Mouse (Mus musculus) MEL (cell line): ENCODE results near the gene Cwc22. TPM values are rescaled to one million over a fixed set of nuclear protein-coding genes. Genes with fewer than 3 reads are reported as not detected.

ENCODE experiments used
- DNase-seq: peaks from one replicate; pipeline ENCODE4 v3.0.0; 2011; ENCODE audit warnings: low read depth, low spot score
- H3K27ac ChIP-seq: 2 replicates; pipeline ENCODE4 v1.5.1; 2012; ENCODE audit warnings: low read depth, mild to moderate bottlenecking, control low read depth, low read length, moderate library complexity; ENCODE audit not compliant: control insufficient read depth
- H3K27me3 ChIP-seq, 2 experiments: fragments of 150-350 bp in 1 of 2; sonication (generic) in 1 of 2; 2 replicates each; pipeline ENCODE4 v1.6.1; 2012; ENCODE audit warnings: low read length in 2 of 2, mild to moderate bottlenecking in 2 of 2, improper control_type of control experiment in 1 of 2, moderate library complexity in 1 of 2; ENCODE audit not compliant: insufficient read depth in 2 of 2, control insufficient read depth in 1 of 2
- H3K36me3 ChIP-seq, 2 experiments: 2 replicates each; pipeline ENCODE4 v1.6.1; 2012 to 2014; ENCODE audit warnings: low read length in 2 of 2, improper control_type of control experiment in 1 of 2, inconsistent platforms in 1 of 2, mild to moderate bottlenecking in 1 of 2; ENCODE audit not compliant: insufficient read depth in 2 of 2, control insufficient read depth in 1 of 2
- H3K4me1 ChIP-seq, 2 experiments: fragments of 150-350 bp in 1 of 2; sonication (generic) in 1 of 2; 2 replicates each; pipeline ENCODE4 v1.6.1; 2012; ENCODE audit warnings: low read length in 2 of 2, improper control_type of control experiment in 1 of 2, mild to moderate bottlenecking in 1 of 2; ENCODE audit not compliant: insufficient read depth in 2 of 2, control insufficient read depth in 1 of 2
- H3K4me3 ChIP-seq, 2 experiments: fragments of 150-350 bp in 1 of 2; sonication (generic) in 1 of 2; 2 replicates each; pipeline ENCODE4 v1.5.1; 2012; ENCODE audit warnings: low read depth in 2 of 2, low read length in 2 of 2, mild to moderate bottlenecking in 2 of 2, moderate library complexity in 2 of 2, control low read depth in 1 of 2, improper control_type of control experiment in 1 of 2; ENCODE audit not compliant: control insufficient read depth in 1 of 2, insufficient read depth in 1 of 2
- H3K79me2 ChIP-seq: 2 replicates; pipeline ENCODE4 v1.6.1; 2012; ENCODE audit warnings: mild to moderate bottlenecking, low read length, moderate library complexity; ENCODE audit not compliant: control insufficient read depth, poor library complexity, insufficient read depth
- H3K9ac ChIP-seq: 2 replicates; pipeline ENCODE4 v1.6.1; 2012; ENCODE audit warnings: low read depth, mild to moderate bottlenecking, control low read depth, low read length, moderate library complexity; ENCODE audit not compliant: control insufficient read depth, poor library complexity, severe bottlenecking
- H3K9me3 ChIP-seq: fragments of 150-350 bp; sonication (generic); replicated peaks from 2 replicates; pipeline ENCODE4 v1.6.1; 2012; ENCODE audit warnings: mild to moderate bottlenecking, low read length, improper control_type of control experiment, moderate library complexity; ENCODE audit not compliant: insufficient read depth
- BHLHE40 ChIP-seq: IDR thresholded peaks from 2 replicates; pipeline ENCODE4 v1.6.1; 2012; ENCODE audit warnings: low read depth, mild to moderate bottlenecking, inconsistent platforms, low read length, improper control_type of control experiment, borderline replicate concordance
- CHD1 ChIP-seq: IDR thresholded peaks from 2 replicates; pipeline ENCODE4 v1.6.1; 2012; ENCODE audit warnings: low read depth, mild to moderate bottlenecking, inconsistent platforms, low read length, improper control_type of control experiment
- CHD2 ChIP-seq: IDR thresholded peaks from 2 replicates; pipeline ENCODE4 v1.6.1; 2011; ENCODE audit warnings: low read length, improper control_type of control experiment
- CTCF ChIP-seq, 3 experiments: IDR thresholded peaks in 2 of 3; conservative IDR thresholded peaks in 1 of 3; 2 replicates each; pipeline ENCODE4 v1.5.1; 2011 to 2012; ENCODE audit warnings: low read length in 3 of 3, low read depth in 2 of 3, mild to moderate bottlenecking in 2 of 3, improper control_type of control experiment in 1 of 3, inconsistent platforms in 1 of 3, mixed read lengths in 1 of 3, moderate library complexity in 1 of 3; ENCODE audit not compliant: control insufficient read depth in 1 of 3, insufficient read depth in 1 of 3, poor library complexity in 1 of 3, severe bottlenecking in 1 of 3
- ELF1 ChIP-seq: IDR thresholded peaks from 2 replicates; pipeline ENCODE4 v1.6.1; 2014; ENCODE audit warnings: low read depth, mild to moderate bottlenecking, inconsistent platforms, low read length, improper control_type of control experiment, moderate library complexity
- EP300 ChIP-seq, 2 experiments: IDR thresholded peaks; 2 replicates each; pipeline ENCODE4 v1.6.1; 2011; ENCODE audit warnings: improper control_type of control experiment in 2 of 2, low read length in 2 of 2, low read depth in 1 of 2, mild to moderate bottlenecking in 1 of 2
- GATA1 ChIP-seq: IDR thresholded peaks from 2 replicates; pipeline ENCODE4 v1.6.1; 2011; ENCODE audit warnings: low read depth, low read length, improper control_type of control experiment
- JUND ChIP-seq: IDR thresholded peaks from 2 replicates; pipeline ENCODE4 v1.6.1; 2011; ENCODE audit warnings: low read depth, mild to moderate bottlenecking, improper control_type of control experiment, low read length
- KAT2A ChIP-seq: conservative IDR thresholded peaks from 2 replicates; pipeline ENCODE4 v1.6.1; 2012; ENCODE audit warnings: low read depth, low read length, improper control_type of control experiment, inconsistent platforms
- MAFK ChIP-seq: IDR thresholded peaks from 2 replicates; pipeline ENCODE4 v1.6.1; 2011; ENCODE audit warnings: low read depth, mild to moderate bottlenecking, low read length, improper control_type of control experiment, borderline replicate concordance
- MAZ ChIP-seq: IDR thresholded peaks from 2 replicates; pipeline ENCODE4 v1.6.1; 2012; ENCODE audit warnings: low read depth, mild to moderate bottlenecking, inconsistent platforms, low read length, improper control_type of control experiment
- MEF2A ChIP-seq: IDR thresholded peaks from 2 replicates; pipeline ENCODE4 v1.6.1; 2014; ENCODE audit warnings: low read depth, mild to moderate bottlenecking, inconsistent platforms, low read length, improper control_type of control experiment; ENCODE audit not compliant: poor library complexity, insufficient replicate concordance, severe bottlenecking; ENCODE audit errors: extremely low read depth
- MXI1 ChIP-seq: IDR thresholded peaks from 2 replicates; pipeline ENCODE4 v1.6.1; 2011; ENCODE audit warnings: mild to moderate bottlenecking, low read depth, low read length, improper control_type of control experiment
- MYB ChIP-seq: IDR thresholded peaks from 2 replicates; pipeline ENCODE4 v1.6.1; 2011; ENCODE audit warnings: mild to moderate bottlenecking, low read depth, low read length, improper control_type of control experiment
- MYC ChIP-seq: IDR thresholded peaks from 2 replicates; pipeline ENCODE4 v1.6.1; 2011; ENCODE audit warnings: low read depth, mild to moderate bottlenecking, low read length, improper control_type of control experiment, moderate library complexity
- NRF1 ChIP-seq: IDR thresholded peaks from 2 replicates; pipeline ENCODE4 v1.6.1; 2014; ENCODE audit warnings: low read depth, mild to moderate bottlenecking, inconsistent platforms, low read length, improper control_type of control experiment, moderate library complexity; ENCODE audit not compliant: poor library complexity, insufficient read depth, severe bottlenecking
- POLR2A ChIP-seq, 2 experiments: IDR thresholded peaks; 2 replicates each; pipeline ENCODE4 v1.6.1; 2011 to 2012; ENCODE audit warnings: low read length in 2 of 2, mild to moderate bottlenecking in 2 of 2, control low read depth in 1 of 2, improper control_type of control experiment in 1 of 2, low read depth in 1 of 2, moderate library complexity in 1 of 2; ENCODE audit not compliant: control insufficient read depth in 1 of 2, insufficient read depth in 1 of 2, poor library complexity in 1 of 2
- POLR2AphosphoS2 ChIP-seq: IDR thresholded peaks from 2 replicates; pipeline ENCODE4 v1.6.1; 2011; ENCODE audit warnings: low read length, improper control_type of control experiment
- POLR2AphosphoS5 ChIP-seq: IDR thresholded peaks from 2 replicates; pipeline ENCODE4 v1.6.1; 2012; ENCODE audit warnings: low read depth, borderline replicate concordance, mild to moderate bottlenecking, inconsistent platforms, low read length, moderate library complexity, mixed read lengths
- RAD21 ChIP-seq: IDR thresholded peaks from 2 replicates; pipeline ENCODE4 v1.6.1; 2011; ENCODE audit warnings: mild to moderate bottlenecking, low read depth, low read length, improper control_type of control experiment
- RCOR1 ChIP-seq: IDR thresholded peaks from 2 replicates; pipeline ENCODE4 v1.6.1; 2012; ENCODE audit warnings: low read depth, mild to moderate bottlenecking, inconsistent platforms, low read length, improper control_type of control experiment
- SIN3A ChIP-seq: IDR thresholded peaks from 2 replicates; pipeline ENCODE4 v1.6.1; 2012; ENCODE audit warnings: low read length, improper control_type of control experiment, inconsistent platforms
- SMC3 ChIP-seq: IDR thresholded peaks from 2 replicates; pipeline ENCODE4 v1.6.1; 2011; ENCODE audit warnings: low read depth, low read length, improper control_type of control experiment
- TBP ChIP-seq: IDR thresholded peaks from 2 replicates; pipeline ENCODE4 v1.8.0; 2011; ENCODE audit warnings: low read depth, low read length, improper control_type of control experiment
- USF1 ChIP-seq: IDR thresholded peaks from 2 replicates; pipeline ENCODE4 v1.6.1; 2014; ENCODE audit warnings: low read depth, mild to moderate bottlenecking, inconsistent platforms, low read length, improper control_type of control experiment, moderate library complexity
- USF2 ChIP-seq, 2 experiments: IDR thresholded peaks; 2 replicates each; pipeline ENCODE4 v1.6.1; 2011 to 2012; ENCODE audit warnings: improper control_type of control experiment in 2 of 2, low read length in 2 of 2, borderline replicate concordance in 1 of 2, inconsistent platforms in 1 of 2, low read depth in 1 of 2, mild to moderate bottlenecking in 1 of 2; ENCODE audit not compliant: insufficient read depth in 1 of 2
- ZC3H11A ChIP-seq: IDR thresholded peaks from 2 replicates; pipeline ENCODE4 v1.6.1; 2012; ENCODE audit warnings: low read depth, mild to moderate bottlenecking, inconsistent platforms, low read length, improper control_type of control experiment
- ZKSCAN1 ChIP-seq: IDR thresholded peaks from 2 replicates; pipeline ENCODE4 v1.6.1; 2012; ENCODE audit warnings: low read depth, mild to moderate bottlenecking, inconsistent platforms, low read length, improper control_type of control experiment, moderate library complexity
- ZMIZ1 ChIP-seq: IDR thresholded peaks from 2 replicates; pipeline ENCODE4 v1.6.1; 2012; ENCODE audit warnings: low read depth, mild to moderate bottlenecking, inconsistent platforms, low read length, improper control_type of control experiment, moderate library complexity
- polyA plus RNA-seq, 2 experiments: library from polyadenylated mRNA; stranded (reverse) in 1 of 2; unstranded in 1 of 2; fragments of >175 nt in 1 of 2; fragments of >200 nt in 1 of 2; gene quantifications; 2 replicates each; pipeline versions ENCODE4 v1.2.1 to v1.2.4; 2012; ENCODE audit warnings: low replicate concordance in 2 of 2, low read depth in 1 of 2; ENCODE audit not compliant: insufficient read length in 2 of 2, insufficient read depth in 1 of 2, missing spikeins in 1 of 2
- total RNA-seq: library from RNA; depleted of rRNA; stranded (reverse); fragments of 300-350 nt; gene quantifications from 2 replicates; pipeline ENCODE4 v1.2.3, GENCODE M21; 2012

The Cwc22 gene
- total and polyA plus RNA-seq, 3 experiments: 54.0 to 72.7 TPM; not detected in 1

DNA sequence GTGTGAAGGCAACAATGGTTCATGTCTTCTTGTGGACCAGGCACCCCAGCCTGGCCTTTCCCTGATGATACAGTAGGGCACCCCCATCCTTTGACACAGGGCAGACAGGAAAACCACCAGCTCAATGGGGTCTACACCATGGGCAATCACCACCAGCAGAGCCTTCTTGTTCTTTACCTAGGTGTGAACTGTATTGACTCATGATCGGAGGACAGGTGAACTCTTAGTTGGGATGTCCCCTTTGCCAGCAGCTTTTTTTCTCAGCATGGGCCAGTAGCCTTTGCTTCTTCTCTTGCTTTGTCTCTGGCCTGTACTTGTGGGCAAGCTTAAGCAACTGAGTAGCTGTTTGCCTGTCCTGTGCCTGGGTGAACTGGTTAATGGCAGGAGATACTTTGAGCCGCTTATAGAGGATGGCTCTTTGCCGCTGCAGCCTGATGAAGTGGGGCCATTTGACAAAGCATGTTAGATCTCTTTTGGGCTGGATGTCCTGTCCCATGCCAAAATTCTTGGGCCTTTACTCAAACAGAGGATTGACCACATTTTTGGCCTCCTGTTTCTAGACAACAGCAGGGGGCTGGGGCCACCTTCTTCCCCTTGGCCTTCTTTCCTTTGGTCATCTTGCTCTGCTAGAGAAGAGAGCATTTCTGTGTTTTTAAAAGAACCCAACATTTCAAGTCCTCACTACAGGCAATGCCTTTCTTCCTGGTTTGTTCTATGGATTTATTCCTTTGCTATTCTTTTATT lies 16.4 kb upstream of the Cwc22 start:
- no peaks in the 10 kb centered on the region for H3K36me3 ChIP-seq
- no peaks in the 10 kb centered on the region for H3K4me1 ChIP-seq
- H3K27me3 ChIP-seq: no peaks in the 10 kb centered on the region
- H3K9me3 ChIP-seq: no peaks in the 10 kb centered on the region
- TF ChIP-seq CTCF (IDR thresholded peaks at IDR 0.05 in 2 of 3, conservative IDR thresholded peaks at IDR 0.05 in 1 of 3; ENCODE audit: control insufficient read depth in 1 of 3, insufficient read depth in 1 of 3, low read depth in 2 of 3, low read length in 3 of 3, poor library complexity in 1 of 3, severe bottlenecking in 1 of 3) (no peak), MYC (no peak), CHD1 (no peak), USF1 (no peak), MYB (no peak), RAD21 (no peak), ZMIZ1 (no peak), MAZ (no peak), ZC3H11A (no peak), MAFK (no peak), JUND (no peak), TBP (no peak), KAT2A (no peak), MEF2A (no peak), SIN3A (no peak), POLR2A (IDR thresholded peaks at IDR 0.05; ENCODE audit: control insufficient read depth in 1 of 2, insufficient read depth in 1 of 2, low read depth in 1 of 2, low read length in 2 of 2, poor library complexity in 1 of 2) (no peak), NRF1 (no peak)
- DNase-seq: no peak
- no peak overlapping the region for H3K4me3 ChIP-seq
- H3K9ac ChIP-seq: no peak overlapping the region
- H3K27ac ChIP-seq: no peak overlapping the region
- H3K79me2 ChIP-seq: no peaks in the 10 kb centered on the region

DNA sequence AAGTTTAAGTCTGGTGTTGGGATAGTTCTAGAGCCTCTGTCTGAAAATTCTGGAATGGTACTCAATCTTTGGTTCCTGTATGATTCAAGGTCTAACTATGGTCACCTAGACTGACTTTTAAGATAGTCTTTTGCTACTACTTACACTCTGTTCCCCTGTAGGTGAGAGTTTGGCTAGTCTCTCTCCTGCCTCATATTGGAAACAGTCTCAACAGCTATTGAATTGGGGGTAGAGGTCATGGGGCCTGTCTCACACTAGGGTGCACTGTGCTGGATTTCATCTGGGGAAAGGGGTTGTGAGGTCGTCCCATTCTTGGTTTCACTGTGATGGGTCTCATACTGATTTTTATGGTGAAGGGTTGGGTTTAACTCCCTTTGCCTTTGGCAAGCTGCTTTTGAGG lies 15.1 kb upstream of the Cwc22 start:
- Histone ChIP-seq H3K27me3 (no peaks in the 10 kb centered on the region), H3K9me3 (no peaks in the 10 kb centered on the region), H3K9ac (no peak overlapping the region), H3K4me1 (no peaks in the 10 kb centered on the region), H3K27ac (no peak overlapping the region), H3K36me3 (no peaks in the 10 kb centered on the region), H3K79me2 (no peaks in the 10 kb centered on the region), H3K4me3 (no peak overlapping the region)
- TF ChIP-seq ZC3H11A (no peak), POLR2AphosphoS2 (no peak), MXI1 (no peak), SMC3 (no peak), SIN3A (no peak), KAT2A (no peak), ZKSCAN1 (no peak), CHD2 (no peak), RCOR1 (no peak), USF2 (IDR thresholded peaks at IDR 0.05; ENCODE audit: borderline replicate concordance in 1 of 2, insufficient read depth in 1 of 2, low read depth in 1 of 2, low read length in 2 of 2) (no peak), EP300 (IDR thresholded peaks at IDR 0.05; ENCODE audit: low read depth in 1 of 2, low read length in 2 of 2) (no peak), MYB (no peak), ZMIZ1 (no peak), GATA1 (no peak), MAZ (no peak), ELF1 (no peak), BHLHE40 (no peak), POLR2AphosphoS5 (no peak), CTCF (IDR thresholded peaks at IDR 0.05 in 2 of 3, conservative IDR thresholded peaks at IDR 0.05 in 1 of 3; ENCODE audit: control insufficient read depth in 1 of 3, insufficient read depth in 1 of 3, low read depth in 2 of 3, low read length in 3 of 3, poor library complexity in 1 of 3, severe bottlenecking in 1 of 3) (no peak)
- DNase-seq: no peak
